Mouse (Mus musculus): Measurements from ENCODE around the gene Gnb5. TPM values are rescaled to one million over a fixed set of nuclear protein-coding genes. Genes with fewer than 3 reads are reported as not detected.
A peak's percentile ranks its signal among the peaks of the same experiment; 100 is the strongest.
"Not testable (repeated sequence)": the region's sequence is repeated elsewhere in the genome, so short reads cannot be mapped to it uniquely, and the experiment has no call there.

The Gnb5 gene
- total and polyA plus RNA-seq, 2 experiments from 2014 or later, result 96.0 to 104 TPM

GRCm38 (mm10) chr9:75363001-75363400, 56.9 kb downstream of the Gnb5 start:
- no peak for TF ChIP-seq CTCF (IDR thresholded peaks at IDR 0.05; ENCODE audit: low read depth)
- no peak overlapping the region for H3K4me2 ChIP-seq (ENCODE audit: low read depth, low read length)
- 84% methylated on average over 5 of the region's 5 CpGs for WGBS
- no peaks in the 10 kb centered on the region for H3K4me1 ChIP-seq (ENCODE audit: insufficient read depth, low read length)
- no peak overlapping the region for H3K9ac ChIP-seq (replicated peaks; ENCODE audit: low read length)
- no peaks in the 10 kb centered on the region for H3K27me3 ChIP-seq (ENCODE audit: insufficient read depth, low read length)
- no peak overlapping the region for H3K27ac ChIP-seq
- ATAC-seq (no peak), DNase-seq (ENCODE audit: low spot score) (no peak)
- no peaks in the 10 kb centered on the region for H3K9me3 ChIP-seq (ENCODE audit: low read length)
- H3K36me3 ChIP-seq (ENCODE audit: insufficient read depth, low read length), result no peaks in the 10 kb centered on the region
- H3K4me3 ChIP-seq (ENCODE audit: low read length), result no peak overlapping the region

- H3K27ac ChIP-seq; ATAC-seq; H3K27me3 ChIP-seq (ENCODE audit: insufficient read depth, low read length); H3K4me3 ChIP-seq (ENCODE audit: low read length); H3K36me3 ChIP-seq (ENCODE audit: insufficient read depth, low read length); DNase-seq (ENCODE audit: low spot score); H3K9ac ChIP-seq (replicated peaks; ENCODE audit: low read length); H3K4me2 ChIP-seq (ENCODE audit: low read depth, low read length); H3K4me1 ChIP-seq (ENCODE audit: insufficient read depth, low read length); H3K9me3 ChIP-seq (ENCODE audit: low read length): not testable (repeated sequence)
- WGBS, result 72% methylated on average over 7 of the region's 7 CpGs
Measured at GRCm38 (mm10) chr9:75363702-75364101, 57.6 kb downstream of the Gnb5 start.

- DNase-seq (ENCODE audit: low spot score) (no peak), ATAC-seq (no peak)
- Histone ChIP-seq H3K9ac (replicated peaks; ENCODE audit: low read length) (no peak overlapping the region), H3K36me3 (ENCODE audit: insufficient read depth, low read length) (no peaks in the 10 kb centered on the region), H3K4me3 (ENCODE audit: low read length) (no peak overlapping the region), H3K4me1 (ENCODE audit: insufficient read depth, low read length) (no peaks in the 10 kb centered on the region), H3K9me3 (ENCODE audit: low read length) (no peaks in the 10 kb centered on the region), H3K27ac (no peak overlapping the region), H3K27me3 (ENCODE audit: insufficient read depth, low read length) (no peaks in the 10 kb centered on the region), H3K4me2 (ENCODE audit: low read depth, low read length) (no peak overlapping the region)
- no peak for TF ChIP-seq CTCF (IDR thresholded peaks at IDR 0.05; ENCODE audit: low read depth)
- WGBS, result 66% methylated on average over 4 of the region's 4 CpGs
Measured at GRCm38 (mm10) chr9:75365195-75365594, 59.1 kb downstream of the Gnb5 start.

- WGBS, result 71% methylated on average over 5 of the region's 5 CpGs
- H3K9ac ChIP-seq (replicated peaks; ENCODE audit: low read length), result no peak overlapping the region
- no peak for TF ChIP-seq CTCF (IDR thresholded peaks at IDR 0.05; ENCODE audit: low read depth)
- H3K4me3 ChIP-seq (ENCODE audit: low read length), result no peak overlapping the region
- no peak overlapping the region for H3K27ac ChIP-seq
- ATAC-seq (peak; percentile 81), DNase-seq (ENCODE audit: low spot score) (peak; percentile 30)
- H3K4me1 ChIP-seq (ENCODE audit: insufficient read depth, low read length), result no peaks in the 10 kb centered on the region
- H3K36me3 ChIP-seq (ENCODE audit: insufficient read depth, low read length), result no peaks in the 10 kb centered on the region
- no peaks in the 10 kb centered on the region for H3K9me3 ChIP-seq (ENCODE audit: low read length)
- no peak overlapping the region for H3K4me2 ChIP-seq (ENCODE audit: low read depth, low read length)
- no peaks in the 10 kb centered on the region for H3K27me3 ChIP-seq (ENCODE audit: insufficient read depth, low read length)
Measured at GRCm38 (mm10) chr9:75366191-75366590, 60.1 kb downstream of the Gnb5 start.

GRCm38 (mm10) chr9:75368779-75369178, 62.7 kb downstream of the Gnb5 start:
- WGBS, result 74% methylated on average over 3 of the region's 3 CpGs
- H3K9ac ChIP-seq (replicated peaks; ENCODE audit: low read length), result no peak overlapping the region
- no peak for DNase-seq (ENCODE audit: low spot score)
- H3K4me3 ChIP-seq (ENCODE audit: low read length), result no peak overlapping the region
- H3K4me2 ChIP-seq (ENCODE audit: low read depth, low read length), result no peak overlapping the region
- no peaks in the 10 kb centered on the region for H3K4me1 ChIP-seq (ENCODE audit: insufficient read depth, low read length)
- ATAC-seq, result no peak
- H3K36me3 ChIP-seq (ENCODE audit: insufficient read depth, low read length), result no peaks in the 10 kb centered on the region
- H3K27me3 ChIP-seq (ENCODE audit: insufficient read depth, low read length), result no peaks in the 10 kb centered on the region
- no peak for TF ChIP-seq CTCF (IDR thresholded peaks at IDR 0.05; ENCODE audit: low read depth)
- H3K9me3 ChIP-seq (ENCODE audit: low read length), result no peaks in the 10 kb centered on the region
- H3K27ac ChIP-seq, result no peak overlapping the region

GRCm38 (mm10) chr9:75375606-75376005, 69.5 kb downstream of the Gnb5 start:
- H3K27me3 ChIP-seq (ENCODE audit: insufficient read depth, low read length), result no peaks in the 10 kb centered on the region
- H3K4me2 ChIP-seq (ENCODE audit: low read depth, low read length), result no peak overlapping the region
- no peak overlapping the region for H3K9ac ChIP-seq (replicated peaks; ENCODE audit: low read length)
- peak; percentile 45 for DNase-seq (ENCODE audit: low spot score)
- WGBS, result 68% methylated on average over 9 of the region's 9 CpGs
- TF ChIP-seq CTCF (IDR thresholded peaks at IDR 0.05; ENCODE audit: low read depth), result no peak
- H3K9me3 ChIP-seq (ENCODE audit: low read length), result no peaks in the 10 kb centered on the region
- H3K4me3 ChIP-seq (ENCODE audit: low read length), result no peak overlapping the region
- no peaks in the 10 kb centered on the region for H3K4me1 ChIP-seq (ENCODE audit: insufficient read depth, low read length)
- no peaks in the 10 kb centered on the region for H3K36me3 ChIP-seq (ENCODE audit: insufficient read depth, low read length)
- ATAC-seq, result peak; percentile 59; the same call in 1 of the 2 replicates
- no peak overlapping the region for H3K27ac ChIP-seq

- Histone ChIP-seq H3K9ac (replicated peaks; ENCODE audit: low read length) (no peak overlapping the region), H3K36me3 (ENCODE audit: insufficient read depth, low read length) (no peaks in the 10 kb centered on the region), H3K4me3 (ENCODE audit: low read length) (no peak overlapping the region), H3K27ac (no peak overlapping the region), H3K4me1 (ENCODE audit: insufficient read depth, low read length) (no peaks in the 10 kb centered on the region), H3K9me3 (ENCODE audit: low read length) (no peaks in the 10 kb centered on the region), H3K4me2 (ENCODE audit: low read depth, low read length) (no peak overlapping the region), H3K27me3 (ENCODE audit: insufficient read depth, low read length) (no peaks in the 10 kb centered on the region)
- DNase-seq (ENCODE audit: low spot score), result no peak
- 52% methylated on average over 1 of the region's 1 CpGs for WGBS
- no peak for ATAC-seq
- no peak for TF ChIP-seq CTCF (IDR thresholded peaks at IDR 0.05; ENCODE audit: low read depth)
Measured at GRCm38 (mm10) chr9:75376428-75376827, 70.3 kb downstream of the Gnb5 start.

All from hindbrain, postnatal 0 days (tissue).